Comparison of ENCODE assay signal across 8 mouse cellular contexts in the genomic region with DNA sequence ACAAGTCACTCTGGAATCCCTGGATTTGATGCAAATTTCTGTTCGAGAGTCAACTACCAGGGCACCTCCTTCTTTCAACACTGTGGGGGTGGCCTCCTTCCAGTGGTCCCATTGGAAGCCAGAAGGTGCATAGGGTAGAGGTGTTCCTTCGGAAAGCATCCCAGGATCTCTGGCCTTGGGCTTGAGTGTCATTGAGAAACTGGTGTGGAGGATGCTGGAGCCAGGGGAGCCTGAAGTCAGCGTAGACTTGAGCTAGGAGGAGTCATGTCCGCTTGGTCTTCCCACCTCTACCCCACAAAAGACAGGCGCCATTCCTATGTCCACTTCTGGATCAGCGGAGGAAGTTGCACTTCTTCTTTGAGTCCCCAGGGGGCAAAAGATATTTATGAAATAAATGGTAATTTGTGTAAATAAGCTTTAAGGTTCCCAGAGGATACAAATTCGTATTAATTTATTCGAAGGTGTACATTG. TPM values are rescaled to one million over a fixed set of nuclear protein-coding genes. Genes with fewer than 3 reads are reported as not detected.
DNase-seq lines count a peak whose midpoint lies in the region; ATAC-seq lines count a peak whose summit lies in the region.

No protein-coding gene starts in this region.

- H3K4me1 ChIP-seq in heart, embryonic 13.5 days: peaks cover 59% of the 10 kb centered on the region
- peaks cover 7% of the 10 kb centered on the region for H3K4me1 ChIP-seq in brown adipose tissue, adult 24 weeks (ENCODE audit: control insufficient read depth, insufficient read depth, insufficient read length, low read length)
- peaks cover 19% of the 10 kb centered on the region for H3K4me1 ChIP-seq in hindbrain, embryonic 14.5 days (replicated peaks; ENCODE audit: control insufficient read depth, insufficient read depth, low read length)
- H3K4me1 ChIP-seq in midbrain, embryonic 14.5 days (ENCODE audit: control insufficient read depth, insufficient read depth, low read length): peaks cover 13% of the 10 kb centered on the region; the same call in 1 of the 2 replicates

- H3K27ac ChIP-seq in heart, embryonic 13.5 days (replicated peaks): 0 out of 2 replicates have a peak overlapping the region, but pooled peaks have one; percentile 3
- no peak overlapping the region for H3K27ac ChIP-seq in brown adipose tissue, adult 24 weeks (replicated peaks; ENCODE audit: low read depth, low read length)
- H3K27ac ChIP-seq in hindbrain, embryonic 14.5 days: no peak overlapping the region
- no peak overlapping the region for H3K27ac ChIP-seq in midbrain, embryonic 14.5 days (replicated peaks; ENCODE audit: low read depth, low read length)

- H3K36me3 ChIP-seq in heart, embryonic 13.5 days: no peaks in the 10 kb centered on the region
- no peaks in the 10 kb centered on the region for H3K36me3 ChIP-seq in hindbrain, embryonic 14.5 days (replicated peaks; ENCODE audit: control insufficient read depth, insufficient read depth)
- H3K36me3 ChIP-seq in midbrain, embryonic 14.5 days (ENCODE audit: control insufficient read depth, insufficient read depth, low read length): no peaks in the 10 kb centered on the region

- no peaks in the 10 kb centered on the region for H3K9me3 ChIP-seq in heart, embryonic 13.5 days
- H3K9me3 ChIP-seq in hindbrain, embryonic 14.5 days (ENCODE audit: control insufficient read depth, low read length): no peaks in the 10 kb centered on the region
- no peaks in the 10 kb centered on the region for H3K9me3 ChIP-seq in midbrain, embryonic 14.5 days (ENCODE audit: control insufficient read depth, low read length)

- WGBS in heart, embryonic 13.5 days: 28% methylated on average over 8 of the region's 8 CpGs
- WGBS in hindbrain, embryonic 14.5 days: 5% methylated on average over 8 of the region's 8 CpGs
- WGBS in midbrain, embryonic 14.5 days: 3% methylated on average over 8 of the region's 8 CpGs

- peak overlapping the region; percentile 88 for H3K4me2 ChIP-seq in heart, embryonic 13.5 days
- peak overlapping the region; percentile 49 for H3K4me2 ChIP-seq in hindbrain, embryonic 14.5 days (replicated peaks)
- H3K4me2 ChIP-seq in midbrain, embryonic 14.5 days (ENCODE audit: low read length): peak overlapping the region; percentile 58

- H3K9ac ChIP-seq in heart, embryonic 13.5 days: peak overlapping the region; percentile 90
- H3K9ac ChIP-seq in hindbrain, embryonic 14.5 days: no peak overlapping the region
- H3K9ac ChIP-seq in midbrain, embryonic 14.5 days (replicated peaks; ENCODE audit: low read length): no peak overlapping the region

- H3K4me3 ChIP-seq in heart, embryonic 13.5 days: peak overlapping the region; percentile 73
- peak overlapping the region; percentile 11; the same call in 1 of the 2 replicates for H3K4me3 ChIP-seq in brown adipose tissue, adult 24 weeks (ENCODE audit: insufficient read depth, low read depth, low read length)
- peak overlapping the region; percentile 20; the same call in 1 of the 2 replicates for H3K4me3 ChIP-seq in hindbrain, embryonic 14.5 days (replicated peaks; ENCODE audit: low read length)
- H3K4me3 ChIP-seq in midbrain, embryonic 14.5 days (replicated peaks; ENCODE audit: low read depth, low read length): peak overlapping the region; percentile 31; the same call in 1 of the 2 replicates

- H3K27me3 ChIP-seq in heart, embryonic 13.5 days (replicated peaks): peaks cover 82% of the 10 kb centered on the region
- peaks cover 89% of the 10 kb centered on the region for H3K27me3 ChIP-seq in hindbrain, embryonic 14.5 days (ENCODE audit: control insufficient read depth, insufficient read depth, low read length)
- peaks cover 95% of the 10 kb centered on the region for H3K27me3 ChIP-seq in midbrain, embryonic 14.5 days (ENCODE audit: control insufficient read depth, insufficient read depth, low read length)

- ATAC-seq in heart, embryonic 13.5 days (ENCODE audit: extremely low read depth, insufficient number of reproducible peaks, low FRiP score, low TSS enrichment): no peak
- ATAC-seq in hindbrain, embryonic 14.5 days (ENCODE audit: low FRiP score): no peak
- ATAC-seq in midbrain, embryonic 14.5 days (ENCODE audit: low FRiP score, low TSS enrichment): no peak
- ATAC-seq in cerebellum, adult (ENCODE audit: insufficient number of reproducible peaks, low FRiP score, low TSS enrichment): no peak

- DNase-seq in heart, adult 18-20 months: no peak
- DNase-seq in hindbrain, embryonic 14.5 days (ENCODE audit: low spot score): no peak
- peak; percentile 56 for DNase-seq in midbrain, embryonic 14.5 days
- DNase-seq in frontal cortex, postnatal 25 days (ENCODE audit: low spot score in 2 of 2): no peak
- no peak for DNase-seq in gastrocnemius, adult 8-10 months (ENCODE audit: low spot score in 2 of 2)

RNA-seq across cellular contexts. Expression of a gene that starts 8.9 kb away (rescaled TPM):
- not detected in 2 replicates for polyA plus RNA-seq in heart, embryonic 13.5 days (2015; fragmentation: Nextera tagmentation; extraction: Ambion mirVana)
- not detected for total RNA-seq in heart, adult 18-20 months (2021)
- not detected in 2 replicates for polyA plus RNA-seq in brown adipose tissue, adult 24 weeks (2012; ENCODE audit: insufficient read depth, insufficient read length, missing spikeins)
- polyA plus RNA-seq in hindbrain, embryonic 14.5 days (2014; fragmentation: Nextera tagmentation; extraction: Ambion mirVana): not detected in 2 replicates
- polyA plus RNA-seq in midbrain, embryonic 14.5 days (2014; fragmentation: Nextera tagmentation; extraction: Ambion mirVana): not detected in 2 replicates
- total RNA-seq in gastrocnemius, adult 8-10 months (2022): not detected

RNA-seq across cellular contexts. Expression of a gene that starts 8.9 kb away (rescaled TPM):
- 2.0 and 2.9 TPM in 2 replicates for polyA plus RNA-seq in heart, embryonic 13.5 days (2015; fragmentation: Nextera tagmentation; extraction: Ambion mirVana)
- 1 to 10 TPM; 3.9 to 4.9 TPM for total RNA-seq in heart, adult 18-20 months (2021)
- 1.2 and 1.5 TPM in 2 replicates for polyA plus RNA-seq in brown adipose tissue, adult 24 weeks (2012; ENCODE audit: insufficient read depth, insufficient read length, missing spikeins)
- polyA plus RNA-seq in hindbrain, embryonic 14.5 days (2014; fragmentation: Nextera tagmentation; extraction: Ambion mirVana): 2.3 and 2.8 TPM in 2 replicates
- 0.69 and 0.83 TPM in 2 replicates for polyA plus RNA-seq in midbrain, embryonic 14.5 days (2014; fragmentation: Nextera tagmentation; extraction: Ambion mirVana)
- total RNA-seq in gastrocnemius, adult 8-10 months (2022): 1 to 10 TPM in 3 of 4 experiments, under 1 TPM in 1; 0.68 to 2.7 (median 1.7) TPM

RNA-seq across cellular contexts. Expression of a gene that starts 45.0 kb away (rescaled TPM):
- polyA plus RNA-seq in heart, embryonic 13.5 days (2015; fragmentation: Nextera tagmentation; extraction: Ambion mirVana): 2.5 and 3.2 TPM in 2 replicates
- total RNA-seq in heart, adult 18-20 months (2021): under 1 TPM in 1 of 2 experiments, not detected in 1; 0.10 TPM
- not detected in 2 replicates for polyA plus RNA-seq in brown adipose tissue, adult 24 weeks (2012; ENCODE audit: insufficient read depth, insufficient read length, missing spikeins)
- 0.23 and 0.25 TPM in 2 replicates for polyA plus RNA-seq in hindbrain, embryonic 14.5 days (2014; fragmentation: Nextera tagmentation; extraction: Ambion mirVana)
- polyA plus RNA-seq in midbrain, embryonic 14.5 days (2014; fragmentation: Nextera tagmentation; extraction: Ambion mirVana): 0.21 and 0.22 TPM in 2 replicates
- total RNA-seq in gastrocnemius, adult 8-10 months (2022): 1 to 10 TPM in 2 of 4 experiments, under 1 TPM in 2; 0.89 to 1.3 (median 0.95) TPM

Comparison
In these comparisons a context has a peak if more than half of its experiments do, and no peak if none do; other contexts are left out.
1. H3K4me3 ChIP-seq: peak in every context shown above with its lines; median percentile 73 in heart, embryonic 13.5 days; 31 in midbrain, embryonic 14.5 days; 20 in hindbrain, embryonic 14.5 days; 11 in brown adipose tissue, adult 24 weeks.